Mouse (Mus musculus) Patski (cell line): ENCODE data around the gene Zfp839. TPM values are rescaled to one million over a fixed set of nuclear protein-coding genes. Genes with fewer than 3 reads are reported as not detected.

Experiments used
- ATAC-seq: fragments of 100-300 bp; one replicate; pipeline ENCODE4 v1.8.0; 2021
- CTCF ChIA-PET: fragments of 350-600 bp; sonication (Branson Sonifier 250); formaldehyde crosslinking; loops from one replicate; lab custom pipeline; 2022; ENCODE audit warnings: inconsistent platforms; lab: Charles Lee
- POLR2A ChIA-PET: fragments of 350-600 bp; sonication (Branson Sonifier 250); formaldehyde crosslinking; loops from one replicate; lab custom pipeline; 2022; ENCODE audit warnings: antibody characterized with exemption, inconsistent platforms; lab: Charles Lee
- DNase-seq: peaks from one replicate; pipeline ENCODE4 v3.0.0-alpha.2; 2011; ENCODE audit warnings: low read depth, low spot score
- H3K27me3 ChIP-seq: fragments of 371-371 bp; one replicate; pipeline ENCODE4 v1.5.1; 2021
- CTCF ChIP-seq: fragments of 100-300 bp; IDR thresholded peaks from one replicate; pipeline ENCODE4 v1.5.1; 2021
- in situ Hi-C: fragments of 300-500 bp; cut with MboI; formaldehyde crosslinking; loops from 3 replicates; pipeline ENCODE4 v1.11.1; 2018; ENCODE audit warnings: low pct_unique_long_range_greater_than_20kb, mixed read lengths
- polyA plus RNA-seq: library from polyadenylated mRNA; unstranded; gene quantifications from one replicate; pipeline ENCODE4 v1.2.3, GENCODE M21; 2021

Zfp839 gene
- polyA plus RNA-seq, 1 experiment from 2014 or later: 7.6 TPM

GRCm38 (mm10) chr12:110915761-110916160 lies 65.7 kb downstream of the Zfp839 start:
- DNase-seq: no peak
- no peak for TF ChIP-seq CTCF
- ChIA-PET CTCF (interaction anchor here (1.2 kb wide), 1 partner anchor 13 kb away, joined by 3 read pairs; no protein-coding TSS in a partner anchor), POLR2A (no interaction called here)
- H3K27me3 ChIP-seq: no peaks in the 10 kb centered on the region
- in situ Hi-C loops: no loop called here
- ATAC-seq: no peak

Other genes with a start within 250 kb of the Zfp839 start
- 188 TPM for gene Dync1h1, start 248.8 kb upstream of the Zfp839 start, polyA plus RNA-seq
- gene 1700001K19Rik, start 167.6 kb upstream of the Zfp839 start, polyA plus RNA-seq: 0.12 TPM
- gene Hsp90aa1, start 147.5 kb upstream of the Zfp839 start, polyA plus RNA-seq: 576 TPM
- gene Wdr20, start 112.3 kb upstream of the Zfp839 start, polyA plus RNA-seq: 30.2 TPM
- 16.2 TPM for gene Mok, start 9.3 kb upstream of the Zfp839 start, polyA plus RNA-seq
- 33.0 TPM for gene Cinp, start 38.9 kb downstream of the Zfp839 start, polyA plus RNA-seq
- 7.4 TPM for gene Tecpr2, start 39.0 kb downstream of the Zfp839 start, polyA plus RNA-seq
- 9.9 TPM for gene Ankrd9, start 128.8 kb downstream of the Zfp839 start, polyA plus RNA-seq
- gene Rcor1, start 189.1 kb downstream of the Zfp839 start, polyA plus RNA-seq: 30.9 TPM